Mouse (Mus musculus) hindbrain, embryonic 15.5 days (tissue): ENCODE data around the gene Glra1. TPM values are rescaled to one million over a fixed set of nuclear protein-coding genes. Genes with fewer than 3 reads are reported as not detected.
A peak's percentile ranks its signal among the peaks of the same experiment; 100 is the strongest.
"Not testable (repeated sequence)": the region's sequence is repeated elsewhere in the genome, so short reads cannot be mapped to it uniquely, and the experiment has no call there.

Experiments
- ATAC-seq: fragments of 200-750 bp; cut with Nextera tagmentation; 2 replicates; pipeline ENCODE4 v1.8.0; 2017; ENCODE audit warnings: low read depth, moderate number of reproducible peaks, moderate TSS enrichment; ENCODE audit not compliant: low FRiP score
- H3K27ac ChIP-seq: fragments of 300-500 bp; sonication (generic); replicated peaks from 2 replicates; pipeline ENCODE4 v1.5.1; 2015; ENCODE audit warnings: mild to moderate bottlenecking, inconsistent platforms
- H3K27me3 ChIP-seq: fragments of 300-500 bp; sonication (generic); 2 replicates; pipeline ENCODE4 v1.6.1; 2015; ENCODE audit warnings: control low read depth, inconsistent platforms
- H3K36me3 ChIP-seq: fragments of 300-500 bp; sonication (generic); 2 replicates; pipeline ENCODE4 v1.6.1; 2015; ENCODE audit warnings: control low read depth, inconsistent platforms
- H3K4me1 ChIP-seq: fragments of 300-500 bp; sonication (generic); replicated peaks from 2 replicates; pipeline ENCODE4 v1.6.1; 2015; ENCODE audit warnings: control low read depth, inconsistent platforms
- H3K4me2 ChIP-seq: fragments of 300-500 bp; sonication (generic); 2 replicates; pipeline ENCODE4 v1.6.1; 2015; ENCODE audit warnings: moderate library complexity, mild to moderate bottlenecking, inconsistent platforms
- H3K4me3 ChIP-seq: fragments of 300-500 bp; sonication (generic); 2 replicates; pipeline ENCODE4 v1.5.1; 2015; ENCODE audit warnings: mild to moderate bottlenecking, inconsistent platforms
- H3K9ac ChIP-seq: fragments of 300-500 bp; sonication (generic); 2 replicates; pipeline ENCODE4 v1.6.1; 2015; ENCODE audit warnings: inconsistent platforms
- H3K9me3 ChIP-seq: fragments of 300-500 bp; sonication (generic); 2 replicates; pipeline ENCODE4 v1.6.1; 2016; ENCODE audit warnings: control low read depth, inconsistent platforms
- WGBS: fragments of 180-500 bp; shearing (Covaris S2); methylation state at CpG from one replicate; pipeline ENCODE4 v1.1.7; 2015; 5-methylcytosine and 5-hydroxymethylcytosine counted together
- polyA plus RNA-seq: library from polyadenylated mRNA; unstranded; fragments of >200 nt; fragmentation: Nextera tagmentation; extraction: Ambion mirVana; gene quantifications from 2 replicates; pipeline ENCODE4 v1.2.1, GENCODE M21; 2015

Glra1 gene
- polyA plus RNA-seq = 1.9 and 2.2 TPM in 2 replicates

GRCm38 (mm10) chr11:55607808-55608523 is at the start of gene Glra1:
TSS of gene Glra1 (minus strand) at chr11:55608198.
- Histone ChIP-seq H3K9ac (peak within 1 kb of the TSS; percentile 47), H3K36me3 (no peaks in the 10 kb centered on the region), H3K4me2 (peak within 1 kb of the TSS; percentile 64), H3K27me3 (no peaks in the 10 kb centered on the region), H3K9me3 (no peaks in the 10 kb centered on the region), H3K27ac (peak within 1 kb of the TSS; percentile 79), H3K4me1 (peaks cover 29% of the 10 kb centered on the region), H3K4me3 (peak within 1 kb of the TSS; percentile 70)
- ATAC-seq = peak; percentile 67
- WGBS = under 1% methylated on average over 35 of the region's 36 CpGs

- H3K27ac ChIP-seq = no peak overlapping the region
- no peak for ATAC-seq
- WGBS = 36% methylated on average over 4 of the region's 4 CpGs
Measured at GRCm38 (mm10) chr11:55636961-55637360, 29.0 kb upstream of the Glra1 start.

GRCm38 (mm10) chr11:55633901-55634300 is 25.9 kb upstream of the Glra1 start:
- no peak overlapping the region for H3K27ac ChIP-seq
- no peaks in the 10 kb centered on the region for H3K27me3 ChIP-seq
- peaks cover 7% of the 10 kb centered on the region; the same call in 1 of the 2 replicates for H3K4me1 ChIP-seq
- H3K36me3 ChIP-seq = no peaks in the 10 kb centered on the region
- H3K4me3 ChIP-seq = no peak overlapping the region
- no peaks in the 10 kb centered on the region for H3K9me3 ChIP-seq
- no peak overlapping the region for H3K9ac ChIP-seq
- H3K4me2 ChIP-seq = no peak overlapping the region
- ATAC-seq = no peak

More at GRCm38 (mm10) chr11:55636961-55637360, 29.0 kb upstream of the Glra1 start:
- H3K27me3 ChIP-seq = no peaks in the 10 kb centered on the region
- no peak overlapping the region for H3K4me2 ChIP-seq
- H3K4me3 ChIP-seq = no peak overlapping the region
- H3K9ac ChIP-seq = 0 out of 2 replicates have a peak overlapping the region, but pooled peaks have one; percentile 13
- no peaks in the 10 kb centered on the region for H3K9me3 ChIP-seq
- H3K4me1 ChIP-seq = peaks cover 7% of the 10 kb centered on the region; the same call in 1 of the 2 replicates
- no peaks in the 10 kb centered on the region for H3K36me3 ChIP-seq

DNA sequence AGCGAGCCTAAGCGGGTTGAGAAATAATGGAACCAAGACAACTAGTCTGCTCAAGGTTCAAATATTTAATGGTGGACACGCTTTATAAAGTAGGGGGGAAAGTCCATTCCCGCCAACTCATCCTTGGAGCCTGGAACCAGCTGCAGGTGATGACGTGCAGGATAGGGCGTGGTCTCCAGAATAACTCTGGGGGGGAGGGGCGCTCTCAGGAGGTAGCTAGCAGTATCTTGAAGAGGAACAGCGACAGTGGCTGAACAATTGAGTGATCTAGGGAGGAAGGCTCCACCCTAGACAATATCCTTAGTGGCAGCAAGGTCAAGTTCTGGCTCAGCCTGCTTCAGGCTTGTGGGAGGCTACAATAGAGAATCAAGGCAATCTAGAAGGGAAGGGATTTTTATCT is 6.6 kb upstream of the Glra1 start:
- H3K36me3 ChIP-seq, H3K27ac ChIP-seq, ATAC-seq, H3K4me1 ChIP-seq, H3K27me3 ChIP-seq, H3K4me2 ChIP-seq, H3K9ac ChIP-seq, H3K9me3 ChIP-seq, H3K4me3 ChIP-seq: not testable (repeated sequence)
- WGBS = 83% methylated on average over 8 of the region's 8 CpGs

- H3K36me3 ChIP-seq = no peaks in the 10 kb centered on the region
- peak overlapping the region; percentile 47 for H3K9ac ChIP-seq
- WGBS = 0% methylated on average over 12 of the region's 12 CpGs
- ATAC-seq = peak; percentile 66
- H3K27ac ChIP-seq = peak overlapping the region; percentile 79
- peak overlapping the region; percentile 70 for H3K4me3 ChIP-seq
- H3K27me3 ChIP-seq = no peaks in the 10 kb centered on the region
- no peaks in the 10 kb centered on the region for H3K9me3 ChIP-seq
- H3K4me1 ChIP-seq = peaks cover 25% of the 10 kb centered on the region
- peak overlapping the region; percentile 64 for H3K4me2 ChIP-seq
Measured at GRCm38 (mm10) chr11:55608524-55608920, 524 bp upstream of the Glra1 start.

DNA sequence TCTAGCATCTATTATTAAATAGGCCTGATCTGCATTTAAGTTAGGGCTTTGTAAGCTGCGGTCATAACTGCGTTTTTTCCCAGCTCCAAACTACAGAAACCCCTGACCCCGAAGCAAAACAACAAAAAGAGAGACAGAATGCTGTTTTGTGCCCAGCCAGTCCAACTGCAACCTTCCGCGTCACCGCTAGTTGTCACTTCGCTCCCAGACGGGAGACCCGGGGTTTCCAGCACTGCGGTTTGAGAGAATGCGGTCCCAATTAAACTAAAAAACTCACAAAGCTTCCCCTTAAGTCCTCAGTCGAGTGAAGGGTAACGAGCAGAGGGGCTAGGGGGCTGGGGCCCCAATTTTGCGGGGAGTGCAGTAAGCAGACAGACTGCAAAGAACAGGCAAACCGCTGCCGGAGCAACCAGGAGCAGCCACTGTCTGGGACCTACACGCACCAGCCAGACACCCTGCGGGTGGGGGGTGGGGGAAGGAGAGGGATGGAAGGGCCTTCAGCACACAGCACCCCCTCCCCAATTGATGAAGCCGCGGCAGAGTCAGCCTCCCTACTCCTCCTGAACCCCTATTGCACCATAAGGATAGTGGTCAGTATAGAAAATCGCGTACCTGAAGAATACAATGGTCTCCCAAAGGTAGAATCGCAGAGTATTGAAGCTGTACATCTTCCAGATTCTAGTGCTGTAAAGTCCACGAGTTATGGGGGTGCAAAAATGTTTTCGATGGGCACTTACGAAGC is 761 bp downstream of the Glra1 start:
- H3K4me3 ChIP-seq = peak overlapping the region; percentile 70
- peak overlapping the region; percentile 47 for H3K9ac ChIP-seq
- H3K9me3 ChIP-seq = no peaks in the 10 kb centered on the region
- no peaks in the 10 kb centered on the region for H3K36me3 ChIP-seq
- WGBS = under 1% methylated on average over 26 of the region's 26 CpGs
- no peaks in the 10 kb centered on the region for H3K27me3 ChIP-seq
- peak overlapping the region; percentile 64 for H3K4me2 ChIP-seq
- H3K4me1 ChIP-seq = peaks cover 35% of the 10 kb centered on the region
- peak; percentile 67 for ATAC-seq
- H3K27ac ChIP-seq = peak overlapping the region; percentile 79

- peak overlapping the region; percentile 43 for H3K4me2 ChIP-seq
- H3K9me3 ChIP-seq = no peaks in the 10 kb centered on the region
- H3K27me3 ChIP-seq = no peaks in the 10 kb centered on the region
- peaks cover 46% of the 10 kb centered on the region for H3K4me1 ChIP-seq
- peak overlapping the region; percentile 7; the same call in 1 of the 2 replicates for H3K27ac ChIP-seq
- H3K9ac ChIP-seq = no peak overlapping the region
- WGBS = 4% methylated on average over 11 of the region's 11 CpGs
- no peak; the same call in 1 of the 2 replicates for ATAC-seq
- 0 out of 2 replicates have a peak overlapping the region, but pooled peaks have one; percentile 0 for H3K4me3 ChIP-seq
- H3K36me3 ChIP-seq = no peaks in the 10 kb centered on the region
Measured at GRCm38 (mm10) chr11:55601447-55602065, 6.4 kb downstream of the Glra1 start.

DNA sequence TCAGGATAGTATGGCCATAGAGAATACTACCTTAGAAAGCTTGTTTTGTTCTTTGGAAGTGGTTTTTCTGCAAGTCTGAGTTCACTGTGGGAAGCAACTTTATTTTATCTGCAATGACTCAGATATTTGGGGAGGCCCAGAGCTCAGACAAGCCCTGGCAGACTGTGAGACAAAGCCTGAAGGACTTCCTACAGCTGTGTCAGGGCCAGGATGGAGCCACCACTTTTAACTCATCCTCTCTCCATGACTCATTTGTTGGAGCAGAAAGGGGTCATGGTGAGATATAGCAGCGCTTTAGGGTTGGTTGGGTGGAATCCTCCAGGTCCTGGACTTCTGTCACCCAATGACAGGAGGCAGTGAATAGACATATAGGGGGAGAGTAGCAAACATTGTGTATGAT is 12.3 kb downstream of the Glra1 start:
- H3K9ac ChIP-seq = no peak overlapping the region
- no peak overlapping the region for H3K4me2 ChIP-seq
- H3K4me1 ChIP-seq = 0 out of 2 replicates have a peak, but pooled peaks cover 4% of the 10 kb centered on the region
- WGBS = 100% methylated on average over 1 of the region's 1 CpGs
- H3K27ac ChIP-seq = no peak overlapping the region
- no peak for ATAC-seq
- no peak overlapping the region for H3K4me3 ChIP-seq
- no peaks in the 10 kb centered on the region for H3K27me3 ChIP-seq
- H3K36me3 ChIP-seq = no peaks in the 10 kb centered on the region
- H3K9me3 ChIP-seq = no peaks in the 10 kb centered on the region

DNA sequence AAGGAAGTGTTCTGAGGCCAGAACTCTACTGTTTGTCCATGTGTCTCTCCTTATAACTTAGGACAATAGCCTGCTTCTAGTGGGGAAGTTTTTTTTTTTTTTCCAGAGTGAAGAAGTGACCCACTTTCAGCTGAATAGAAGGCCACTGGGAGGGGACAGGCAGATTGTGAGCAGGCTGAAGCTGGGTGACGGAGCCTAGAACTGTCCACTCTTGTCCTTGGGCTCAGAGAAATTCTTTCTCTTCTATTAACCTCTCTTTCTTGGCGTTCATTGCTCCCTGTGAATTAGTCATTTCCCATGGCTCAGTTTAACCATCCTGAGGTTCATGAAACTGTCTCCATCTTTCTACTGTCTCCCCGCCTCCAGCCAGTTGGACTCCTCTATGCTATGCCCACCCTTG is 13.6 kb downstream of the Glra1 start:
- no peak overlapping the region for H3K9ac ChIP-seq
- no peaks in the 10 kb centered on the region for H3K27me3 ChIP-seq
- H3K9me3 ChIP-seq = no peaks in the 10 kb centered on the region
- H3K27ac ChIP-seq = no peak overlapping the region
- H3K36me3 ChIP-seq = no peaks in the 10 kb centered on the region
- H3K4me3 ChIP-seq = no peak overlapping the region
- H3K4me1 ChIP-seq = 0 out of 2 replicates have a peak, but pooled peaks cover under 1% of the 10 kb centered on the region
- WGBS = 90% methylated on average over 3 of the region's 3 CpGs
- no peak overlapping the region for H3K4me2 ChIP-seq
- no peak for ATAC-seq

DNA sequence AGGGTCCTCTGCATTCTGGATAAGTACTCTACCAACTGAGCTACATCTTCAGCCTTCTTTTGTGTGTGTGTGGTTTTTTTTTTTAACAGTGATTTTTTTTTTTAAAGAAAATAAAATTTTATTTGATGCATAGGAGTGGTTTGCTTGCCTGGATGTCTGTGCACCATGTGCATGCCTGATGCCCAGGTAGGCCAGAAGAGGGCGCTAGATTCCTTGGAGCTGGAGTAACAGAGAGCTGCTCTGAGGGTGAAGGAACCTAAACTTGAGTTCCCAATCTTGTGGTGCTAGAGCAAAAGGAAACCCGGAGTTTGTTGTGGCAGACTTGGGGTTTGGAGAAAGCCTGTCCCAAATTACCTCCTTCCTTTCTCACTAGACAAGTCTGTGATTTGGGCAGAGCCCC is 16.8 kb downstream of the Glra1 start:
- WGBS = 57% methylated on average over 2 of the region's 2 CpGs
- no peak for ATAC-seq
- no peaks in the 10 kb centered on the region for H3K36me3 ChIP-seq
- H3K4me2 ChIP-seq = no peak overlapping the region
- H3K4me1 ChIP-seq = peaks cover 12% of the 10 kb centered on the region; the same call in 1 of the 2 replicates
- no peaks in the 10 kb centered on the region for H3K9me3 ChIP-seq
- no peaks in the 10 kb centered on the region for H3K27me3 ChIP-seq
- H3K4me3 ChIP-seq = no peak overlapping the region
- no peak overlapping the region for H3K27ac ChIP-seq
- H3K9ac ChIP-seq = no peak overlapping the region

DNA sequence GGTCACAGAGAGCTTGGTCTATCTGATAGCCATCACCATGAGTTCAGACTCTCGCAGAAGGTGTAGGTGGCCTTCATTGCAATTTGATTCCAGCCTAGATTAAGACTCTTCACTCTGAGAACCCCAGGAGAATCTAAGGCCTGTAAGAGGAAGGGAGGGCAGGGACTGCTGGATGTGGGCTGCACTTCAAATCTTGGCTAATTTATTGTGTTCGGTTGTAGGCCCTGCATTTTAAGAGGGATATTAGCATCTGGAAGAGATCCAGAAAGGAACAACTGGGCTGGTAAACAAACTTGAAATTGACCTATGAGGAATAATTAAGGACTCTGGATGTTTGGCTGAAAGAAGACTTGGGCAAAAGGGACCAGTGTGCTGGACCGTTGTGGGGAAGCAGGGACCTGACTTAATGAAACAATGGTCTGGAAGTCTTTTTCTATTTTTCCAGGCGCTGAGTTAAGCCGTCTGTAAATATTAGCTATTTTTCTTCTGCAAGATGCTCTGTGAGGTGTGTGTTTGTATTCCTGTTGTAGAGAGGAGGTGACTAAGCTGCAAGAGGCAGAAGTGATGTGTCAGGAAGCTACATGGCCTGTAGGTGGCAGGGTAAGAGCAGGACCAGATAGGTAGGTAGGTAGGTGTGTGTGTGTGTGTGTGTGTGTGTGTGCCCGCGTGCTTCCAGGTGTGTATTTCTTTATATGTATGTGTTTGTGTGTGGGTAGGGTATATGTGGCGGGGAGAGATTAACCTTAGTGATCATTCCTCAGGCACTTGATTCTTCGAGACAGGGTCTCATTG is 18.4 kb downstream of the Glra1 start:
- no peaks in the 10 kb centered on the region for H3K36me3 ChIP-seq
- no peaks in the 10 kb centered on the region for H3K27me3 ChIP-seq
- H3K4me3 ChIP-seq = no peak overlapping the region
- WGBS = 74% methylated on average over 9 of the region's 9 CpGs
- no peak overlapping the region for H3K4me2 ChIP-seq
- no peaks in the 10 kb centered on the region for H3K9me3 ChIP-seq
- H3K27ac ChIP-seq = peak overlapping the region; percentile 26; the same call in 1 of the 2 replicates
- no peak for ATAC-seq
- no peak overlapping the region for H3K9ac ChIP-seq
- peaks cover 13% of the 10 kb centered on the region; the same call in 1 of the 2 replicates for H3K4me1 ChIP-seq
